Mouse (Mus musculus) forebrain, embryonic 16.5 days (tissue): ENCODE measurements at regions not wholly inside any gene's neighbourhood (a gene's known extent, or its start where the extent isn't known, plus 50 kb on each side); places are given as distances from the start of the nearest gene placed in this dataset.

Experiments used
- ATAC-seq: fragments of 200-750 bp; cut with Nextera tagmentation; 2 replicates; pipeline ENCODE4 v1.8.0; 2017; ENCODE audit warnings: mild to moderate bottlenecking, moderate library complexity
- H3K27ac ChIP-seq: fragments of 300-500 bp; sonication (generic); 2 replicates; pipeline ENCODE4 v1.5.1; 2014; ENCODE audit warnings: low read length, control low read depth
- H3K27me3 ChIP-seq: fragments of 300-500 bp; sonication (generic); replicated peaks from 2 replicates; pipeline ENCODE4 v1.6.1; 2014; ENCODE audit warnings: low read length; ENCODE audit not compliant: control insufficient read depth, insufficient read depth
- H3K36me3 ChIP-seq: fragments of 300-500 bp; sonication (generic); 2 replicates; pipeline ENCODE4 v1.6.1; 2014; ENCODE audit not compliant: control insufficient read depth, insufficient read depth
- H3K4me1 ChIP-seq: fragments of 300-500 bp; sonication (generic); replicated peaks from 2 replicates; pipeline ENCODE4 v1.6.1; 2014; ENCODE audit warnings: low read length; ENCODE audit not compliant: control insufficient read depth, insufficient read depth
- H3K4me2 ChIP-seq: fragments of 300-500 bp; sonication (generic); 2 replicates; pipeline ENCODE4 v1.6.1; 2014; ENCODE audit warnings: mild to moderate bottlenecking, low read length, control low read depth
- H3K4me3 ChIP-seq: fragments of 300-500 bp; sonication (generic); replicated peaks from 2 replicates; pipeline ENCODE4 v1.5.1; 2014; ENCODE audit warnings: mild to moderate bottlenecking, low read length, control low read depth
- H3K9ac ChIP-seq: fragments of 300-500 bp; sonication (generic); replicated peaks from 2 replicates; pipeline ENCODE4 v1.6.1; 2014; ENCODE audit warnings: low read depth, low read length, control low read depth
- H3K9me3 ChIP-seq: fragments of 300-500 bp; sonication (generic); 2 replicates; pipeline ENCODE4 v1.6.1; 2016; ENCODE audit warnings: low read length; ENCODE audit not compliant: control insufficient read depth
- WGBS: fragments of 180-500 bp; shearing (Covaris S2); extraction: QIAGEN DNeasy Blood & Tissue Kit; methylation state at CpG from one replicate; pipeline ENCODE4 v1.1.7; 2014; 5-methylcytosine and 5-hydroxymethylcytosine counted together

DNA sequence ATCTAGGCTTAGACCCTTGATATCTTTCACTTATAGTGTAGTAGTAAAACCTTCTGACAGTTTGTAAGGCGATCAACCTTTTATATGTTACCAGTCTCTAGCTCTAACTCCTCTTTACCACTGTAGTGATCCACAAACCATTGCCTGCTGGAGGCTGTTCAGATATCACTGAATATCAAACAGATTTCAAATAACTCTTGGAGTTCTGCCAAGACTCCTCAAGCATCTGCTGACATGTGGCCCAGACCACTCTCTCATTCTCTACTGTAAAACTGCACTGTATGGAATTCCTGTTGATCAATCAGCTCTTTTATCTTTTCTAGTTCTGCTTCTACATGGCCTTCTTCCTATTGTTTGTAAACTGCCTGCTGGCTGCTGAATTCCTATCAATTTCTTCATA lies 389.2 kb downstream of the Lrfn5 start:
- Histone ChIP-seq H3K27ac (no peak overlapping the region), H3K4me2 (no peak overlapping the region), H3K36me3 (no peaks in the 10 kb centered on the region), H3K4me1 (no peaks in the 10 kb centered on the region), H3K9me3 (no peaks in the 10 kb centered on the region), H3K9ac (no peak overlapping the region), H3K27me3 (no peaks in the 10 kb centered on the region), H3K4me3 (no peak overlapping the region)
- WGBS, result 69% methylated on average over 1 of the region's 1 CpGs
- ATAC-seq, result no peak

DNA sequence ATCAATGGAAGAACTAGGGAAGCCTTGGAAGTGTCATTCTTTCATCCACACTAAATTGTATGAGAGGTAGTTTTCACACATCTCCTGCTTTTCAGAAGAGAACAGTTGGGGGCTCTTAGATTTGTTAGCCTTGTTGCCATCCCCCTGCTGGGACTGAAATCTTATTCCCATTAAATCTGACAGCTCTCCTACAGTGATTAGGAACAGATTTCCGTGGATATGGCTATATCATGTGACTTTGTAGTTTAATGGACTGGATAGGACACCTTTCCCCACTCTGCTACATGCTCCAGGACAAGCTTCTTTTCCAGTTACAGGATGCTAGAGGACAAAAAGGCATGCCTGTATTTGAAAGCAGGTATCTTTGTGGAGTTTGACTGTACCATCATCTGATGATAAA lies 400.4 kb downstream of the Lrfn5 start:
- Histone ChIP-seq H3K27me3 (no peaks in the 10 kb centered on the region), H3K4me2 (no peak overlapping the region), H3K9me3 (no peaks in the 10 kb centered on the region), H3K4me3 (no peak overlapping the region), H3K4me1 (no peaks in the 10 kb centered on the region), H3K36me3 (no peaks in the 10 kb centered on the region), H3K27ac (no peak overlapping the region), H3K9ac (no peak overlapping the region)
- 0% methylated on average over 1 of the region's 1 CpGs for WGBS
- peak; percentile 59; the same call in 1 of the 2 replicates for ATAC-seq

- ATAC-seq, result peak; percentile 49; the same call in 1 of the 2 replicates
- Histone ChIP-seq H3K4me2 (no peak overlapping the region), H3K27me3 (no peaks in the 10 kb centered on the region), H3K4me3 (no peak overlapping the region), H3K36me3 (no peaks in the 10 kb centered on the region), H3K27ac (peak overlapping the region; percentile 31; the same call in 1 of the 2 replicates), H3K4me1 (no peaks in the 10 kb centered on the region), H3K9me3 (no peaks in the 10 kb centered on the region), H3K9ac (no peak overlapping the region)
Observed at GRCm38 (mm10) chr12:61925266-61925861, 402.4 kb downstream of the Lrfn5 start.
